Mouse (Mus musculus) spleen, adult 12 weeks (tissue): ENCODE data around the gene Gfer.
A peak's percentile ranks its signal among the peaks of the same experiment; 100 is the strongest.
"Not testable (repeated sequence)": the region's sequence is repeated elsewhere in the genome, so short reads cannot be mapped to it uniquely, and the experiment has no call there.

Source experiments
- DNase-seq: peaks from one replicate; pipeline ENCODE4 v3.0.0; 2022; ENCODE audit warnings: low spot score

The Gfer gene

GRCm38 (mm10) chr17:24687146-24687595 lies 8.8 kb downstream of the Gfer start:
- peak; percentile 52 for DNase-seq

DNA sequence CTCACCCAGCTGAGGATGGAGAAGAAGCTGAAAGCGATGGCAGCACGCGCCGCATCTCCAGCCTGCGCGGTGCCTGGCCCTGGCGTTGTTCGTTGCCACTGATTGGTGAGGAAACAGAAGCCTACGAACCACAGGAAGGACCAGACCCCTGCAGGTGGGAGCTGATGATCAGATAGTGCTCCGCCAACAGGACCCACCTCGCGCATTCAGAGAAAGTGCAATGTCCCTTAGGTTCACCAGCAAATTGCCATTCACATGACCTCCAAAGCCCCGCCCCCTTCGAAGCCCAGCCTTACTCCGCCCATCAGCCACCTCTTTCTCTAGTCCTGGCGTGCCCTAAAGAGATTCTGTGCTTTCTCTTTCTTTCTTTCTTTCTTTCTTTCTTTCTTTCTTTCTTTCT lies 9.4 kb downstream of the Gfer start:
- DNase-seq = peak; percentile 29

DNA sequence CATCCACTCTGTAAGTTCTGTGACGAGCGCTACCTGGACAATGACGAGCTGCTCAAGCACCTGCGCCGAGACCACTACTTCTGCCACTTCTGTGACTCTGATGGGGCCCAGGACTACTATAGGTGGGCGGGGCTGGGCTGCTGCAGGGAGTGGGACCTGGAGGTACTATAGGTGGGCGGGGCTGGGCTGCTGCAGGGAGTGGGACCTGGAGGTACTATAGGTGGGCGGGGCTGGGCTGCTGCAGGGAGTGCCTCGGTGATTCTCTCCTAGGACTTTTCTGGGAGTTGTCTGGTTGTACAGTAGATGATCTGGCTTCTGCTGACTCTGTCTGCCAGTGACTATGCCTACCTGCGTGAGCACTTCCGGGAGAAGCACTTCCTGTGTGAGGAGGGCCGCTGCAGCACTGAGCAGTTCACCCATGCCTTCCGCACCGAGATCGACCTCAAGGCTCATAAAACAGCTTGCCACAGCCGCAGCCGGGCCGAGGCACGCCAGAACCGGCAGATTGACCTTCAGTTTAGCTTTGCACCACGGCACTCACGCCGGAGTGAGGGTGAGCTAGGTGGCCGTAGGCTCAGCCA lies 18.4 kb downstream of the Gfer start:
- DNase-seq = no peak

- DNase-seq = no peak
Observed at GRCm38 (mm10) chr17:24676877-24677276, 19.1 kb downstream of the Gfer start.

DNA sequence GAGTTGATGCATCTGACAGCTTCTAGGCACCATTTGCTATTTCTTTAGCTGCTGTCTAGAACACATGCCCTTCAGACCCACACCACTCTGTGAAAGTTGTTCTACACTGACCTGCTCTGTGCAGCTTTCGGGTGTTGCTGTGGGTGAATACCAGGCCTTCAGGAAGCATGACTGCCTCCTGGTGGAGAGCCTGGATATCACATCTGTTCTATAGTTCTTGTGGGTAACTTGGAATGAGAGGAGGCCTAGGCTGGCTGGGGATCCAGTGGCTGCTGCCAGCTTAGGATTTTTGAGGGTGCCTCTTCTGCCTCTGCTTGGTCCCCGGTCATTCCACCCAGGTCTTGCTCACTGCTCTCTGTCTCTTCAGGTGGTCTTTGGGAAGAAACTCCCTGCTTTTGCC lies 19.8 kb downstream of the Gfer start:
- DNase-seq = peak; percentile 60

DNA sequence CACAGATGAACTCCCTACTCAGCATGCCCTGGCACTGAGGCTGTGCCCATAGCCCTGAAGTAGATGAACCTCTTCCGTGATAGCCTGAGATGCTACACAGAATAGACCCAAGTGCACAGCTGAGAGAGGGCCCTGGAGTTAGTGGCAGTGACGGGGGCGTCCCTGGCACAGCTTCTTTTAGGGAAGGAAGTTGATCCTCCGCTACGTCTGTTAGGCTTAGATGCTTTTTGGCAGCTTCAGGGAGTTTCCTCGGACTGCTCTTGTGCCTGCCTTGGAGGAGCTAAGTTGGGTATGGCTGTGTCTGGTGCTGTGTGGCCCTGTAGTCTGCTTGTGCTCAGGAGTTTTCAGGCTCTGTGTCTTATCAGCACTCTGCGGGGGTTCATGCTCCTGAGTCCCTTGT lies 21.7 kb downstream of the Gfer start:
- no peak for DNase-seq

DNA sequence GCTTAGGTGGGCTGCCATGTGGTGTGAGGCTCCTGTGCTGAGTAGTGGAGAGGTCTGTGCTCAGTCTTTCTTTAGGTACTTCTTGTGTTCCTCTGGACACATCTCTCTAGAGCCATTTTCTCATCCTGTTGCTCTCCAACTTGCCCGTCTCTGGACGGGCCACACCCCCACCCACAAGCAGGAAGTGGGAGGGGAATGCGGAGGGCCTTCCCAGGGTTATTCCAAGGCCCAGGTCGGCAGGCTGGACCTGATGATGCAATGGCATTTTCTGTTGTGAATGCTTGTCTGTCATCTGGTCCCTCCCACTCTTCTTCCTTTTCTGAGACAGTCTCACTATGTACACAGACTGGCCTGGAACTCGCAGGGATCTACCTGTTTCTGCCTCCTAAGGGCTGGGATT lies 23.8 kb downstream of the Gfer start:
- DNase-seq = no peak

DNA sequence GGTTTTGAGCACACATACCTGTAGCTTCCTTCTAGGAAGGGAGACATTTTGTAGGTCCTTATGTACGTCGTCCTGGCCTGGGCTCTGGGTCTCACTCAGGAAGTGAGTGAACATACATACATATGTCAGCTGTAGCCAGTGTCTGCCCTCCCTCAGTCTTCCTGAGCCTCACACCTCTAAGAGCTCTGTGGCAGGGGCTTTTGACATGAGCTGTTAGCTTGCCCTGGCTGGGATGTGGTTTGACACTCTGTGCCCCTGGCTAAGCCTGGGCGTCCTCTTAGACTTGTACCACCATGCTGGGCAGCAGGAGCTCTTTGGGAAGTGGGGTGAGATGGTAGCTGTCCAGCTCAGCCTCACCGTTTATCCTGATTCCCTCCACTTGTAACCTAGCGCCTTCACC lies 24.6 kb downstream of the Gfer start:
- no peak for DNase-seq

DNA sequence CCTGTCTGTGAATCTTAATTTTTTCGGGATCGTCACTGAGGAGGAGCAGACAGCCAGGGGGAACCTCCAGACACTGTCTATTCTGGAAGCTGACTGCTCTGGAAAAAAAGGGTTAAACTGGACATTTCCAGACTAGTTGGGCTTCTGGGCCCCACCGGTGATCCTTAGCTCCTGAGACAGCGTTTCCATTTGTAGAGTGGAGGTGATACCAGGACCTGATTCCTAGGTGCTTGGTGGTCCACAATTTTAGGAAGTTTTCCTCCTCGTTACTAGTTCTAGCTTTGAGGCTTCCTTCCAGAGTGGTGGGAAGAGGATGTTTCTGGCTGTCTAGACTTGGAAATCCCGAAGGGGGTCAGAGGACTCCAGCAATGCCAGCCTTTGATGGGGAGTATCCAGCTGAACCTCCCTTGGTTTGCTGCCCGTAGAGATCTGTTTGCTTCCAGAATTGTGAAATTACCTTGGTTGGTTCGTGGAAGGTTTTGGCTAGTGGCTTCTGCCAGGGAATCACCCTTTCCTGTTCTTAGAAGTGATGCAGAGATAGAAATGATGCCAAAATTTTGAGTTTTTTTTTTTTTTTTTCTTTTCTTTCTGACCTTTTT lies 25.6 kb downstream of the Gfer start:
- DNase-seq = no peak

GRCm38 (mm10) chr17:24669545-24670245 lies 26.3 kb downstream of the Gfer start, which contains the start of gene Zfp598:
Gene Zfp598, plus strand, starts transcription at chr17:24669687.
- peak; percentile 92 for DNase-seq

GRCm38 (mm10) chr17:24669214-24669544 lies 26.8 kb downstream of the Gfer start:
- DNase-seq = not testable (repeated sequence)

- DNase-seq = peak; percentile 49
Observed at GRCm38 (mm10) chr17:24667416-24667815, 28.5 kb downstream of the Gfer start.

GRCm38 (mm10) chr17:24667011-24667410 lies 28.9 kb downstream of the Gfer start:
- not testable (repeated sequence) for DNase-seq

DNA sequence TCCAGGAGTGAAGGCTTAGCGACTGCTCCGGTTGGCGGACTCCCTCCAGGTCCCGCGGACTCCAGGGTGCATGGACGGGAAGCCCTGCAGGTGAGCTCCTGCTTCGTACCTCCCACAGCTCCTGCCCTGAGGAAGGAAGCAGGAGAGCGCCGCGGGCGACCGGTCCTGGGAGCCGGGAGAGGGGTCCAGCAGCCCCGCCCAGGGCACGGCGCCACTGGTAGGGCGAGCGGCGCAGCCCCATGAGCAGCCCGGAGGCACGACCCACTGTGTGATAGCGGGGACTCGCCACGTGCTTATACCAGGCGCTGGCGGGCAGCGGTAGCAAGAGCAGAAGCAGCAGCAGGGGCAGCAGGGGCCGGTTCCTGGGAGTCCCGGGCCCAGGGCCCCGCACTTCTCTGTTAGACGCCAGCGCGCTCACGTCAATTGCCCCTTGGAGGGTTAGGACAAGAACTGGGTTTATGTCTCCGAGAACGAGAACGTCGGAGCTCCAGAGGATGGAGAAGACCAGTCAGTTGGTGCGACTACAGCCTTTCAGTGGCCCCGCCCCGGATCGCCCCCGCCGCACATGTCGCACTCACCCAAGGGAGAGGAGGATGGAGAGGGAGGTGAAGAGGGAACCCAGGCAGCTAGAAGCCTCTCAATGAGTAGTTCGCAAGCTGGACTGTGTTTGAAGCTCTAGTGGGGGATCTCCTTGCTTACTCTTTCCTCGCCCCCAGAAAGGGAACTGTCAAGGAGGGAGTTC lies 37.8 kb downstream of the Gfer start, which contains the start of gene Npw:
Gene Npw, minus strand, starts transcription at position 441 of the 742 bp plus-strand sequence.
- DNase-seq = no peak

- DNase-seq = no peak
Observed at GRCm38 (mm10) chr17:24654969-24655368, 41.0 kb downstream of the Gfer start.

- DNase-seq = no peak
Observed at GRCm38 (mm10) chr17:24653967-24654710, 41.8 kb downstream of the Gfer start.

DNA sequence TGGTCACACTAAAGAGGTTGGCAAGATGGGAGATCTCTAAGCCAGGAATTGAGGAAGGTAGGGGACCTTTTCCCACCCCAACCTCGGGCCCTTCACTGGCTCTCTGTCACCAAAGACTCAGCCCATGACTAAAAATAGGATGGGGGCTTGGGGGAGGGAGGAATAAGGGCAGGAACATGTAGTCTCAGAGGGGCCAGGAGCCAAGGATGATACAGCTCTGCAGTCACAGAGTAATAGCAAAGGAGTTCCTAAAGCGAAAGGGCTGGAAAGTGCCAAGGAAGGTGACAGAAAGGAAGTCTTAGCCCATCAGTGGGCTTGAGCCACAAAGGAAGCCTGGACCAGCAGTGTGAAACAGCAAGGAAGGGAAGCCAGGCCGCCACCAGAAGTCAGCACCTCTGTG lies 44.1 kb downstream of the Gfer start:
- DNase-seq = no peak

- no peak for DNase-seq
Observed at GRCm38 (mm10) chr17:24650766-24651165, 45.2 kb downstream of the Gfer start.

DNA sequence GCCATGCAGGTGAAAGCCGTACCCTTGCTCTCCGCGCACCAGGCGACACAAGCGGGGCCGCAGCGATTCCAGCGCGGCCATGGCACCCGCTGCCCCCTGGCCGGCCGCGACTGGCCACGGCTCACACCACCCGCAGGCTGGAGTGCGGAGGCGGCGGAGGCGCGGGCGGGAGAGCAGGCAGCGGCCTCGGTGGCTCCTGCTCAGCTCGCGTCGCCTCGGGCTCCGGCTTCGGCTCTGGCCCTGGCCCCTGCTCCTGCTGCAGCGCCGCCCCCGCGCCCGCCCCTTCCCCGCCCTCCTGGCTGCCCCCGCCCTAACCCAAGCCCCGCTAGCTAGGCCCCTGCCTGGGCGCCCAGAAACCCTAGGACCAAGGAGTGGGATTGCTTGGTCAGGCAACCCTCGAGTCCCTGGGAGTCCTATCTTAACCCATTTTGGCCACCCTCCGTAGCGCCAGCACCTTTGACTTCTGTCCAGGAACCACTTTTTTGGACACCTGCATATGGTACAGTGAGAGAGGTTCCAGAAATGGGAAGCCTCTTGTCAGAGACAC lies 45.8 kb downstream of the Gfer start, which contains the start of gene Slc9a3r2:
Gene Slc9a3r2, minus strand, starts transcription at position 258 of the 547 bp plus-strand sequence.
- DNase-seq = no peak

- DNase-seq = no peak
Observed at GRCm38 (mm10) chr17:24649581-24650069, 46.3 kb downstream of the Gfer start.

- DNase-seq = no peak
Observed at GRCm38 (mm10) chr17:24648731-24649377, 47.1 kb downstream of the Gfer start.
